Mouse (Mus musculus) stomach, embryonic 15.5 days (tissue): ENCODE data around the gene Camta2. TPM values are rescaled to one million over a fixed set of nuclear protein-coding genes. Genes with fewer than 3 reads are reported as not detected.
A peak's percentile ranks its signal among the peaks of the same experiment; 100 is the strongest.

Source experiments
- ATAC-seq: fragments of 200-750 bp; cut with Nextera tagmentation; 2 replicates; pipeline ENCODE4 v1.8.0; 2017; ENCODE audit warnings: low read depth, moderate number of reproducible peaks, moderate TSS enrichment; ENCODE audit not compliant: insufficient read depth, low FRiP score
- H3K27ac ChIP-seq: fragments of 300-500 bp; sonication (generic); 2 replicates; pipeline ENCODE4 v1.5.1; 2015; ENCODE audit warnings: mild to moderate bottlenecking, inconsistent platforms
- H3K27me3 ChIP-seq: fragments of 300-500 bp; sonication (generic); replicated peaks from 2 replicates; pipeline ENCODE4 v1.6.1; 2015; ENCODE audit warnings: inconsistent platforms
- H3K36me3 ChIP-seq: fragments of 300-500 bp; sonication (generic); 2 replicates; pipeline ENCODE4 v1.6.1; 2015; ENCODE audit warnings: inconsistent platforms
- H3K4me1 ChIP-seq: fragments of 300-500 bp; sonication (generic); 2 replicates; pipeline ENCODE4 v1.6.1; 2015; ENCODE audit warnings: inconsistent platforms
- H3K4me2 ChIP-seq: fragments of 300-500 bp; sonication (generic); 2 replicates; pipeline ENCODE4 v1.6.1; 2015; ENCODE audit warnings: mild to moderate bottlenecking, inconsistent platforms
- H3K4me3 ChIP-seq: fragments of 300-500 bp; sonication (generic); replicated peaks from 2 replicates; pipeline ENCODE4 v1.5.1; 2015; ENCODE audit warnings: inconsistent platforms
- H3K9ac ChIP-seq: fragments of 300-500 bp; sonication (generic); 2 replicates; pipeline ENCODE4 v1.6.1; 2015; ENCODE audit warnings: inconsistent platforms
- H3K9me3 ChIP-seq: fragments of 300-500 bp; sonication (generic); 2 replicates; pipeline ENCODE4 v1.6.1; 2016; ENCODE audit warnings: inconsistent platforms
- WGBS: fragments of 180-500 bp; shearing (Covaris S2); methylation state at CpG from one replicate; pipeline ENCODE4 v1.1.7; 2015; 5-methylcytosine and 5-hydroxymethylcytosine counted together
- polyA plus RNA-seq: library from polyadenylated mRNA; unstranded; fragments of >200 nt; fragmentation: Nextera tagmentation; extraction: Ambion mirVana; gene quantifications from 2 replicates; pipeline ENCODE4 v1.2.1, GENCODE M21; 2015

Camta2 gene
- polyA plus RNA-seq, 1 experiment from 2014 or later, result 13.0 TPM

DNA sequence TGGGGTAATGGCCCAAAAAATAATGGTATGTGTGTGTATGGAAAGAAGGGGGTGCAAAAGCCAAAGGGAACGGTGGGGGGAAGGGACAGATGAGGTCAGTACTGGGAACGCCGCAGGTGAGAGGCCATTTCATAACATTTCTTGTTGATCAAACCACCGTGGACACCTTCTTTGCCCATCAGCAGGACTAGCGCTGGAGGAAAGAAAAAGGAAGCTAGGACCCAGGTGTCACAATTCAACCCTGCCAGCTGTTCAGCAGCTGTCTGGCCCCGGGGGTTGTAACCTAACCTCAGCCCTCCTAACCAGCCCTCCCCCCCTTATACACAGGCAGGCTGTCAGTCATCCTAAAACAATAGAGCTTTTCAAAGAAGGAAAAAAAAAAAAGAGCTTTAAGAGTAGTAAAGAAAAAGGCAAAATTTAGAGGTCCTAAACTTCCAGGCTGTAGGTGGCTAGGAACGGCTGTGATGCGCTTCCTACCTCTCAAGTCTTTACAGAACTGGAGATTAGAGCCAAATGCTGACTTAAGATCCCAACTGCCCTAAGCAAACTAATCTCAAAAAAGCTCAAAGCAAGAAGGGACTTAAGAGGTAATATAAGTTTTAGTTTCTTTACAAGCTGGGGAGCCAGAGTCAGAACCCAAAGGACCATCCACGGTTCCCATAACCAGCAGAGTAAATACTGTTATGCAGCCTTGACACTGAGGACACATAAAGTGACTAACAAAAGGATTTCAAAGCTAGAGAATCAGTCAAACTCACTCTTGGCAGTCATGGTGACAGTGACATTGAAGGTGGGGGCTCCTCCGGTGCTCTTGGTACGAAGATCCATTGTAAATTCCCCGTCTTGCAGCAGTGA is 35.6 kb downstream of the Camta2 start:
- peak overlapping the region; percentile 73 for H3K4me3 ChIP-seq
- ATAC-seq, result no peak
- peak overlapping the region; percentile 97 for H3K27ac ChIP-seq
- H3K9me3 ChIP-seq, result no peaks in the 10 kb centered on the region
- H3K4me1 ChIP-seq, result peaks cover 58% of the 10 kb centered on the region
- peak overlapping the region; percentile 94 for H3K4me2 ChIP-seq
- H3K9ac ChIP-seq, result peak overlapping the region; percentile 89
- H3K36me3 ChIP-seq, result peaks cover 36% of the 10 kb centered on the region
- no peaks in the 10 kb centered on the region for H3K27me3 ChIP-seq
- WGBS, result 46% methylated on average over 12 of the region's 12 CpGs

DNA sequence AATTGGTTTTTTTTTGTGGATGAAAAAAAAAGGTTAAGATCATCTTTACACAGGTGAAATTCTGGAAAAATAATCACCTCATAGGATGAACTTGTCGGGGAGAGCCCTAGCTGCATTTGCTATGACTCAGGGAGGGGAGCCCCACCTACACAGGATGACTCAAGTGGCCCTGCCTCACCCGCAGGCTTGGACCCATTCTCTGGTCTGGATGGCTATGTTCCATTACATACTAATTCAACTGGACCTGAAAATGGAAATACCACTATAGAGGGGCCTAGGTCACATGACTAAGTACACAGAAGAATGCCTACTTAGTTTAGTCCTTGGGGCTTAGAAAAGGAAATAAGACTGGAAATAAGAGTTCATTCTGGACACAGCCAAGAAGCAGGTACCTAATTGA is 36.5 kb downstream of the Camta2 start:
- peaks cover 50% of the 10 kb centered on the region for H3K4me1 ChIP-seq
- H3K4me2 ChIP-seq, result peak overlapping the region; percentile 94
- H3K9ac ChIP-seq, result no peak overlapping the region
- no peaks in the 10 kb centered on the region for H3K9me3 ChIP-seq
- H3K27ac ChIP-seq, result peak overlapping the region; percentile 97
- peak overlapping the region; percentile 5 for H3K4me3 ChIP-seq
- WGBS, result 54% methylated on average over 2 of the region's 2 CpGs
- peaks cover 36% of the 10 kb centered on the region for H3K36me3 ChIP-seq
- ATAC-seq, result no peak
- H3K27me3 ChIP-seq, result no peaks in the 10 kb centered on the region

DNA sequence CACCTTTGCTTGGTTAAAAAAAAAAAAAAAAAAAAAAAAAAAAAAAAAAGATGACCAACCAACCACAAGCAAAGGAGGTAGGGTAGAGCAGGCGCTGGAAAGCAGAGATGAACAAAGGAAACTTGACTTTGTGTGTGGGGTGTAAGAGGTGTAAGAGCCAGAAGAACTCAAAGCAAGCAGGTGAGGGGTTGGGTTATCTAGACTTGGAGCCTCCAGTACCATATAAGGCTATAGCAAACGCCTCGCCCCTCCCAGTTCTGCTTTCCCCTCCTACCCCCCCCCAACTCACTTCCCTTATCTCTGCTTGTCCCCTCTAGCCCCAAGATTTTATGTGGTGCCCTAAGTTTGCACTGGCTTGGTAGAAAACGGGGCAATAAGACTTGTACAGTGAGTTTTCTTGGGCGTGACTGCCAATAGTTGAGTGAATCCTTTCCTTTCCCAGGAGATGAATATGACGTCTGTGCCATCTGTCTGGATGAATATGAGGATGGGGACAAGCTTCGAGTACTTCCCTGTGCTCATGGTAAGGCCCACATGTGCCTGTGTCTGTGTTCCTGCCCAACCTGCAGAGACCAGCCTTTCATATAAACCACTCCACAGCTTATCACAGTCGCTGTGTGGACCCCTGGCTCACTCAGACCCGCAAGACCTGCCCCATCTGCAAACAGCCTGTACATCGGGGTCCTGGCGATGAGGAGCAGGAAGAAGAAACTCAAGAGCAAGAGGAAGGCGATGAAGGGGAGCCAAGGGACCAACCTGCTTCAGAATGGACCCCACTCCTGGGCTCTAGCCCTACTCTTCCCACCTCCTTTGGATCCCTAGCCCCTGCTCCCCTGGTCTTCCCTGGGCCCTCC is 37.4 kb downstream of the Camta2 start:
- Histone ChIP-seq H3K36me3 (peaks cover 36% of the 10 kb centered on the region), H3K4me2 (peak overlapping the region; percentile 94), H3K9me3 (no peaks in the 10 kb centered on the region), H3K4me1 (peaks cover 51% of the 10 kb centered on the region), H3K27me3 (no peaks in the 10 kb centered on the region), H3K27ac (peak overlapping the region; percentile 97), H3K4me3 (peak overlapping the region; percentile 5), H3K9ac (no peak overlapping the region)
- 57% methylated on average over 12 of the region's 12 CpGs for WGBS
- no peak for ATAC-seq

DNA sequence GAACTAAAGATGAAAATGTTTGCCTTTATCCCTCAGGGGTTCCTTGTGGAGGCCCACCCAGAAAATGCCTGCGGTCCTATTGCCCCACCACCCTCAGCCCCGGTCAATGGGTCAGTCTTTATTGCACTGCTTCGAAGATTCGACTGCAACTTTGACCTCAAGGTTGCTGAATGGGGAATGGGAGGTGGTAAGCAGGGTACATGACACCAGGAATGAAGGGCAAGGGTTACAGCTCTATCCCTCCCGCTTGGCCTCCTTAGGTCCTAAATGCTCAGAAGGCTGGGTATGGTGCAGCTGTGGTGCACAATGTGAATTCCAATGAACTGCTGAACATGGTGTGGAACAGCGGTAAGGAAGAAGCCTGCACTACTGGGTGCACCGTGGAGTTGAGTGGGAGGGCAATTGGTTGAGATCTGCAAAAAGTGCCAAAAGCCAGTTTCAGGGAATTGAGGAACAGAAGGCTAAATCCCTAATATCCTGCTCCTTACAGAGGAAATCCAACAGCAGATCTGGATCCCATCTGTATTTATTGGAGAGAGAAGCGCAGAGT is 38.6 kb downstream of the Camta2 start:
- Histone ChIP-seq H3K9ac (no peak overlapping the region), H3K36me3 (peaks cover 45% of the 10 kb centered on the region), H3K27ac (peak overlapping the region; percentile 97), H3K9me3 (no peaks in the 10 kb centered on the region), H3K27me3 (no peaks in the 10 kb centered on the region), H3K4me3 (peak overlapping the region; percentile 71; the same call in 1 of the 2 replicates), H3K4me2 (peak overlapping the region; percentile 93), H3K4me1 (peaks cover 53% of the 10 kb centered on the region)
- WGBS, result 77% methylated on average over 8 of the region's 8 CpGs
- no peak for ATAC-seq

DNA sequence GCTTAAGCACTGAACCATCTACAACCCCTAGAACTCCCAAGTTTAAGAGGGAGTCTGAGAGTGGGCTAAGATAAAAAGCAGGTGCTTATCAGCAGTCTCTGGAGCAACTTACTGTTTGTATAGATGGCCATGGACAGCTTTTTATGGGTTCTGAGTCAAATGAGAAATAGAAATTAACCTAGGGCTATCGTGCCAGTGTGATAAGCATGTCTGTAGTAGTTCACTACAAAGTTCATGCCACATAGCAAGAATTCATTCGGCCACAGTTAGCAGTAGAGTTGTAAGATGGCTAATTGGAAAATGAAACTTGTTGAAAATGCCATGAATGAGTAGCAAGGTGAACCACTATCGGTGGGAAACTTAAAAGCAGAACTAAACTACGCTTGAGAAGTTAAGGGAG is 39.4 kb downstream of the Camta2 start:
- WGBS, result 72% methylated on average over 4 of the region's 4 CpGs
- Histone ChIP-seq H3K4me3 (peak overlapping the region; percentile 71), H3K4me1 (peaks cover 53% of the 10 kb centered on the region), H3K36me3 (peaks cover 48% of the 10 kb centered on the region), H3K9ac (peak overlapping the region; percentile 21; the same call in 1 of the 2 replicates), H3K27me3 (no peaks in the 10 kb centered on the region), H3K4me2 (peak overlapping the region; percentile 93), H3K9me3 (no peaks in the 10 kb centered on the region), H3K27ac (peak overlapping the region; percentile 97; the same call in 1 of the 2 replicates)
- ATAC-seq, result no peak

DNA sequence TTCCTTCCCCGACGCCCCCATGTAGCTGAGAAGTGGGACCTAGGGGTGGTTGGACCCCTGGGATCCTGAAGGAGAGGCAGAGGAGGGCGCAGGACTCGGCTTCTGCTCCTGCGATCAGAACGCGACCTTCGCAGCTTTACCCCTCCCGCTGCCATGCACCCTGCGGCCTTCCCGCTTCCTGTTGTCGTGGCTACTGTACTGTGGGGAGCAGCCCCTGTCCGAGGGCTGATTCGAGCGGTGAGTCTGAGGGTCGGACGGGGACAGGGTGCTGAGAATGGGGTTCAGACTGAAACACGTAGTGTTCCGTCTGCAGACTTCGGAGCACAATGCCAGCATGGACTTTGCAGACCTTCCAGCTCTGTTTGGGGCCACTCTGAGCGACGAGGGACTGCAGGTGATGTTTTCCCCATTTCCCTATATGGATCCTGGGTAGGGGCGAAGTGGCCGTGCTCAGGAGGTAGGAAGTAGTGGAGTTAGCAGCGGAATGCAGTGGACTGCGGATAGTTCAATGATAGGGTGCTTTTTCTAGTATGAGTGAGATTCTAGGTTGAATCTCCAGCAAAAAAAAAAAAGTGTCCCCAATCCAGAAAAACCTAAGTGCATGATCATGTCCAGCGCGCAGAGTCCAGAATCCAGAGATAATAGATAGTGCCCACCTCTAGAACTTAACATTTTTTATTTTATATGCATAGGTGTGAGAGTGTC is 40.0 kb downstream of the Camta2 start:
- no peak for ATAC-seq
- H3K4me1 ChIP-seq, result peaks cover 52% of the 10 kb centered on the region

DNA sequence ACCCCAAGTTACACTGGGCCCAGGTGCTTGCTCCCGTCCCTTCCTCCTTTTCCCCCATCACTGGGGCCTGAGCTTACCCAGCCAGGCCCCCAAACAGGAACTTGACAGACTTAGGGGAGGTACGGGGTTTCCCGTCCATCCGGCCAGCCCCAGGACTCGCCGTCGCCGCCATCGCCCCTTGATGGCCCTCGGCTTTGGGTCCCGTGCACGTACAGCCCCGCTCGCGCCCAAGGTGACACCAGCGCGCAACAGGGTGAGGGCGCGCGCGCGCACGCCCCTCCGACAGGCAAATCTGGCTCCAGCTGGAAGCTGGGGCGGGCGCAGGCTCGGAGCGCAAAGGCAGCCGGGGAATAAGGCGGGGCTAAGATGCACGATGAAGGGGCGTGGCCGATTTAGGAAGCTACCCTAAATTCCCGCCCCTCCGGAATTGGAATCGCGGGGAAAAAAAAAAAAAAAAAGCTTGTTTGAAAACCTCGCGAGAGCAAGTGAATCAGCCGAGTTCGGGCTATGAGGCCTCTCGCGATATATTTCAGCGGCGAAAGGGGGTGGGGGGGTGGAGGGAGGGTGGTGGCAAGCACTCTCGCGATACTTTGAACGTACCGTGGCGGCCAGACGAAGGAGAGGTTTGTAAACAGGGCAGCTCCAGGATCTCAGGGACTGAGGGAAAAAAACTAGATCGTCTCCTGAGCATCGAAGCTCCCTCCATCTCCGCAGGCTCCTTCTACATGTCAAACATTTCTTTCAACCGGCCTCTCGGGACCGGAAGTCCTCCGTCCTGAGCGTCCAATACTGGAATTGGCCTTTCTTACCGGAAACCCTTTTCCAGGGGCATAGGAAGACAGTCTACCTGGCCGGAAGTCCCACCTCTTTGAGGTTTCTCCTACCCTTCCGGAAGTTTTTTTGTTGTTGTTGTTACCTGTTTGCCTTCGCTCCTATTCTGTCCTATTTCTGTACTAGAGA is 40.9 kb downstream of the Camta2 start, which contains the start of the genes Rnf167 and Slc25a11:
TSS of gene Rnf167 (plus strand) at position 545 of the 960 bp plus-strand sequence.
TSS of gene Slc25a11 (minus strand) at position 789 of the 960 bp plus-strand sequence.
- H3K9me3 ChIP-seq, result no peaks in the 10 kb centered on the region
- peak within 1 kb of the TSS; percentile 97 for H3K27ac ChIP-seq
- under 1% methylated on average over 63 of the region's 63 CpGs for WGBS
- H3K4me1 ChIP-seq, result peaks cover 44% of the 10 kb centered on the region
- no peaks in the 10 kb centered on the region for H3K27me3 ChIP-seq
- H3K36me3 ChIP-seq, result peaks cover 48% of the 10 kb centered on the region
- H3K4me2 ChIP-seq, result peak within 1 kb of the TSS; percentile 93
- ATAC-seq, result peak; percentile 84
- peak within 1 kb of the TSS; percentile 71 for H3K4me3 ChIP-seq
- H3K9ac ChIP-seq, result peak within 1 kb of the TSS; percentile 97

More for the DNA sequence above, 40.0 kb downstream of the Camta2 start:
- Histone ChIP-seq H3K4me3 (peak overlapping the region; percentile 71), H3K27ac (peak overlapping the region; percentile 97), H3K36me3 (peaks cover 52% of the 10 kb centered on the region), H3K27me3 (no peaks in the 10 kb centered on the region), H3K9me3 (no peaks in the 10 kb centered on the region), H3K9ac (peak overlapping the region; percentile 97), H3K4me2 (peak overlapping the region; percentile 93)
- 3% methylated on average over 28 of the region's 28 CpGs for WGBS

DNA sequence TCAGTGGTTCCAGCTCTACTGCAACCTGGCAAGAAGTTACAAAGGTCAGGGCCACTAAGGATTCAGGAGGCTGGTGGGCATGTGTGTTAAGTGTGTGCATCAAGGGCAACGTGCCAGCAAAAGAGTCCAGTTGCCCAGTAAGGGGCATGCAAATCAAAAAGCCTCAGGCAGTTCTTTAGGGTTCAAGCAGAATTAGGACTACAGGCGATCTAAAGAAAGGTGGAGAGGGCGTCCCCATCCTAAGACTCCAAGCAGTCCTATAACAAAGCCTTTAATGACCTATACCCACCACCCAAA is 41.7 kb downstream of the Camta2 start:
- no peak for ATAC-seq
- WGBS, result 24% methylated on average over 3 of the region's 3 CpGs

GRCm38 (mm10) chr11:70645461-70646258 is 42.2 kb downstream of the Camta2 start:
- H3K27ac ChIP-seq, result peak overlapping the region; percentile 90; the same call in 1 of the 2 replicates
- WGBS, result 86% methylated on average over 12 of the region's 12 CpGs

More for the DNA sequence above, 41.7 kb downstream of the Camta2 start:
- Histone ChIP-seq H3K9me3 (no peaks in the 10 kb centered on the region), H3K36me3 (peaks cover 42% of the 10 kb centered on the region), H3K4me2 (peak overlapping the region; percentile 71), H3K4me3 (peak overlapping the region; percentile 71), H3K27ac (peak overlapping the region; percentile 90), H3K27me3 (no peaks in the 10 kb centered on the region), H3K4me1 (peaks cover 37% of the 10 kb centered on the region), H3K9ac (peak overlapping the region; percentile 88)

More at GRCm38 (mm10) chr11:70645461-70646258, 42.2 kb downstream of the Camta2 start:
- Histone ChIP-seq H3K4me2 (peak overlapping the region; percentile 71), H3K4me1 (peaks cover 32% of the 10 kb centered on the region), H3K9ac (peak overlapping the region; percentile 88), H3K4me3 (peak overlapping the region; percentile 71), H3K36me3 (peaks cover 37% of the 10 kb centered on the region), H3K27me3 (no peaks in the 10 kb centered on the region), H3K9me3 (no peaks in the 10 kb centered on the region)
- ATAC-seq, result no peak
